Mouse (Mus musculus): ENCODE measurements around the gene Cnksr3.

- no peak for TF ChIP-seq CTCF (IDR thresholded peaks at IDR 0.05; ENCODE audit: control insufficient read depth, insufficient read depth, insufficient replicate concordance, low read depth, low read length)
- no peak for TF ChIP-seq POLR2A (IDR thresholded peaks at IDR 0.05; ENCODE audit: control insufficient read depth, low read depth, low read length)
Observed at GRCm38 (mm10) chr10:7182555-7183170, 29.4 kb downstream of the Cnksr3 start.
